Comparison of ENCODE assay signal across 1 mouse cellular context in the genomic region with DNA sequence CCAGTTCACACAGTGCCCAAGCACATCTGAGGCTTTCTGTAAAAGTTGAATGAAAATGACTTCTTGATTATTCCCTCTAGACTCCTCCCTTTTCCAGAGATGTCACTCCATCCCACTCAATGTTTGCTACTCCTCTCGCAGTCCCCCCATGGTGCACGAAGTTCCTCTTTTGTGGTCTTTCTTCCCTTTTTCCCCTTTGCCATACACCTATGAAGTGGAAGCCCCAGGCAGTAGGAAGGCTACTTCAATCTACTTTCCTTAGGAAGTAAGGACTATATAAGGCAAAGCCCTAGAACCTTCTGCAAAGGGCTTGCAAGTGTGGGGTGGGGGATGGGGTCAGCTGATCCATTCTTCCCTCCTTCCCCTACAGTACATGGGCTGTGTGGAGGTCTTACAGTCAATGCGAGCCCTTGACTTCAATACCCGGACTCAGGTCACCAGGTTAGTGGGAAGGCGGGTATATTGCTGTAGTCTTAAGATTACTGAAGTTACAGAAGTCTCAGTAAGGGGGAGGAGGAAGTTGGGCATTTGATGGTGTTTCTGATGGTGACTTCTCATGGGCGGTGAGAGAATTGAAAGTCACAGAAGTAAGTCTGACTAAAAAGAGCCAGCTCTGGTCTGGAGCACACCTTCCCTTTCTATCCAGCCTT.
TF ChIP-seq lines count a peak whose summit lies in the region.

No protein-coding gene starts in this region.

TF ChIP-seq in ES-E14, 5 proteins besides CTCF, POLR2A, EP300 and RAD21 (continued from another document):
- TF ChIP-seq MAFK (IDR thresholded peaks at IDR 0.05; ENCODE audit: insufficient read depth, low read depth, low read length), result no peak
- no peak for TF ChIP-seq ZNF384 (IDR thresholded peaks at IDR 0.05; ENCODE audit: low read depth, low read length)
